Mouse (Mus musculus) intestine, postnatal 0 days (tissue): ENCODE data around the gene Cmtm4. TPM values are rescaled to one million over a fixed set of nuclear protein-coding genes. Genes with fewer than 3 reads are reported as not detected.

Source experiments
- ATAC-seq: fragments of 200-750 bp; cut with Nextera tagmentation; 2 replicates; pipeline ENCODE4 v1.8.0; 2017; ENCODE audit warnings: mild to moderate bottlenecking, moderate TSS enrichment, moderate library complexity
- H3K27ac ChIP-seq: fragments of 300-500 bp; sonication (generic); 2 replicates; pipeline ENCODE4 v1.5.1; 2014; ENCODE audit warnings: mild to moderate bottlenecking, low read depth, low read length, moderate library complexity
- H3K27me3 ChIP-seq: fragments of 300-500 bp; sonication (generic); replicated peaks from 2 replicates; pipeline ENCODE4 v1.6.1; 2014; ENCODE audit warnings: low read length, mixed read lengths; ENCODE audit not compliant: control insufficient read depth, insufficient read depth
- H3K36me3 ChIP-seq: fragments of 300-500 bp; sonication (generic); 2 replicates; pipeline ENCODE4 v1.6.1; 2014; ENCODE audit warnings: mild to moderate bottlenecking, moderate library complexity; ENCODE audit not compliant: control insufficient read depth, insufficient read depth
- H3K4me1 ChIP-seq: fragments of 300-500 bp; sonication (generic); replicated peaks from 2 replicates; pipeline ENCODE4 v1.6.1; 2014; ENCODE audit warnings: antibody characterized with exemption, low read length, mixed read lengths; ENCODE audit not compliant: control insufficient read depth, insufficient read depth
- H3K4me2 ChIP-seq: fragments of 300-500 bp; sonication (generic); replicated peaks from 2 replicates; pipeline ENCODE4 v1.6.1; 2014; ENCODE audit warnings: low read depth, mild to moderate bottlenecking, moderate library complexity
- H3K4me3 ChIP-seq: fragments of 300-500 bp; sonication (generic); 2 replicates; pipeline ENCODE4 v1.5.1; 2014; ENCODE audit warnings: low read depth, low read length
- H3K9ac ChIP-seq: fragments of 300-500 bp; sonication (generic); 2 replicates; pipeline ENCODE4 v1.6.1; 2014; ENCODE audit warnings: mild to moderate bottlenecking, low read depth, low read length
- H3K9me3 ChIP-seq: fragments of 300-500 bp; sonication (generic); 2 replicates; pipeline ENCODE4 v1.6.1; 2016; ENCODE audit warnings: mixed run types; ENCODE audit not compliant: control insufficient read depth
- CTCF ChIP-seq: sonication (generic); IDR thresholded peaks from 2 replicates; pipeline ENCODE4 v1.5.1; 2016; ENCODE audit warnings: low read depth, mild to moderate bottlenecking, control low read depth, antibody characterized with exemption, moderate library complexity
- WGBS: fragments of 180-500 bp; shearing (Covaris S2); extraction: QIAGEN DNeasy Blood & Tissue Kit; methylation state at CpG from one replicate; pipeline ENCODE4 v1.1.7; 2014; 5-methylcytosine and 5-hydroxymethylcytosine counted together
- polyA plus RNA-seq: library from polyadenylated mRNA; unstranded; fragments of >200 nt; fragmentation: Nextera tagmentation; extraction: Ambion mirVana; gene quantifications from 2 replicates; pipeline ENCODE4 v1.2.1, GENCODE M21; 2015

The Cmtm4 gene
- polyA plus RNA-seq, 1 experiment from 2014 or later = 5.9 TPM

GRCm38 (mm10) chr8:104380961-104381411, 14.6 kb downstream of the Cmtm4 start:
- no peaks in the 10 kb centered on the region for H3K9me3 ChIP-seq
- peaks cover 16% of the 10 kb centered on the region for H3K4me1 ChIP-seq
- no peak overlapping the region for H3K27ac ChIP-seq
- H3K36me3 ChIP-seq = no peaks in the 10 kb centered on the region
- no peak for ATAC-seq
- no peak overlapping the region for H3K4me2 ChIP-seq
- WGBS = 81% methylated on average over 5 of the region's 5 CpGs
- no peaks in the 10 kb centered on the region for H3K27me3 ChIP-seq
- H3K4me3 ChIP-seq = no peak overlapping the region
- no peak for TF ChIP-seq CTCF
- H3K9ac ChIP-seq = no peak overlapping the region

GRCm38 (mm10) chr8:104380269-104380668, 15.3 kb downstream of the Cmtm4 start:
- no peaks in the 10 kb centered on the region for H3K27me3 ChIP-seq
- H3K4me1 ChIP-seq = peaks cover 21% of the 10 kb centered on the region
- no peak overlapping the region for H3K9ac ChIP-seq
- no peaks in the 10 kb centered on the region for H3K36me3 ChIP-seq
- ATAC-seq = no peak
- 73% methylated on average over 7 of the region's 7 CpGs for WGBS
- H3K9me3 ChIP-seq = no peaks in the 10 kb centered on the region
- no peak overlapping the region for H3K4me2 ChIP-seq
- no peak overlapping the region for H3K4me3 ChIP-seq
- no peak for TF ChIP-seq CTCF
- no peak overlapping the region for H3K27ac ChIP-seq

DNA sequence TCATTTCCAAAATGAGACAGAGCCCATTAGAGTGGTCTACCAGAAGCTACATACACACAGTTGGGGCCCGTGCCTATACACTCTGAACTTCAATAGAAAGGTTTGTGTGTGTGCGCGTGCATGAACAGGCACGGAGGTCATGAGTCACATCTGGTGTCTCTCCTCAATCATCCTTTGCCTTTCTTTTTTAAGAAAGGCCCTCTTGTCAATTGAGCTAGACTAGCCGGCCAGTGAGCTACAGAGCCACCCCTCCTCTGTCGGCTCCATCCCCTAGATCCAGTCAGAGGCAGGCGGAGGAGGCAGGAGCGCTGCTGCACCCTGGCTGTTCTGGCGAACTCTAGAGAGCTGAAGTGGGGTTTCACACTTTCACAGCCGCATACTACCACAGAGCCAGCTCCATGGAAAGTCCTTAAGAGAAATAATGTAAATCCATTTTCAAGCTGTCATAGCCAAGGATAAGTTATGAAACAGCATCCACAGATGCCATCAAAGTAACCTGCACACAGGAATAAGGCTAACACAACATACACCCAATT, 16.2 kb downstream of the Cmtm4 start:
- no peak overlapping the region for H3K9ac ChIP-seq
- no peaks in the 10 kb centered on the region for H3K9me3 ChIP-seq
- 71% methylated on average over 10 of the region's 10 CpGs for WGBS
- H3K4me2 ChIP-seq = no peak overlapping the region
- peaks cover 21% of the 10 kb centered on the region for H3K4me1 ChIP-seq
- H3K27me3 ChIP-seq = no peaks in the 10 kb centered on the region
- H3K27ac ChIP-seq = no peak overlapping the region
- no peak overlapping the region for H3K4me3 ChIP-seq
- ATAC-seq = no peak
- H3K36me3 ChIP-seq = no peaks in the 10 kb centered on the region
- no peak for TF ChIP-seq CTCF

- Histone ChIP-seq H3K9ac (no peak overlapping the region), H3K27me3 (no peaks in the 10 kb centered on the region), H3K36me3 (no peaks in the 10 kb centered on the region), H3K4me3 (no peak overlapping the region), H3K27ac (no peak overlapping the region), H3K4me1 (peaks cover 14% of the 10 kb centered on the region; the same call in 1 of the 2 replicates), H3K9me3 (no peaks in the 10 kb centered on the region), H3K4me2 (no peak overlapping the region)
- 45% methylated on average over 11 of the region's 11 CpGs for WGBS
- TF ChIP-seq CTCF = no peak
- no peak for ATAC-seq
These were observed 18.9 kb downstream of the Cmtm4 start for GRCm38 (mm10) chr8:104376669-104377068.

- no peaks in the 10 kb centered on the region for H3K9me3 ChIP-seq
- 0 out of 2 replicates have a peak overlapping the region, but pooled peaks have one; percentile 17 for H3K9ac ChIP-seq
- H3K27ac ChIP-seq = peak overlapping the region; percentile 84
- H3K27me3 ChIP-seq = no peaks in the 10 kb centered on the region
- 57% methylated on average over 5 of the region's 5 CpGs for WGBS
- no peaks in the 10 kb centered on the region for H3K36me3 ChIP-seq
- H3K4me1 ChIP-seq = peaks cover 12% of the 10 kb centered on the region; the same call in 1 of the 2 replicates
- no peak overlapping the region for H3K4me3 ChIP-seq
- ATAC-seq = no peak
- no peak for TF ChIP-seq CTCF
- H3K4me2 ChIP-seq = 0 out of 2 replicates have a peak overlapping the region, but pooled peaks have one; percentile 54
These were observed 19.6 kb downstream of the Cmtm4 start for GRCm38 (mm10) chr8:104375959-104376358.

GRCm38 (mm10) chr8:104374864-104375846, 20.5 kb downstream of the Cmtm4 start:
- peaks cover 12% of the 10 kb centered on the region; the same call in 1 of the 2 replicates for H3K4me1 ChIP-seq
- H3K4me2 ChIP-seq = peak overlapping the region; percentile 54
- no peaks in the 10 kb centered on the region for H3K9me3 ChIP-seq
- peak; percentile 89 for ATAC-seq
- no peak overlapping the region for H3K4me3 ChIP-seq
- WGBS = 15% methylated on average over 14 of the region's 14 CpGs
- H3K9ac ChIP-seq = 0 out of 2 replicates have a peak overlapping the region, but pooled peaks have one; percentile 17
- no peaks in the 10 kb centered on the region for H3K27me3 ChIP-seq
- no peaks in the 10 kb centered on the region for H3K36me3 ChIP-seq
- H3K27ac ChIP-seq = peak overlapping the region; percentile 84
- no peak for TF ChIP-seq CTCF
